Comparison of ENCODE assay signal across 16 mouse cellular contexts in the genomic region with DNA sequence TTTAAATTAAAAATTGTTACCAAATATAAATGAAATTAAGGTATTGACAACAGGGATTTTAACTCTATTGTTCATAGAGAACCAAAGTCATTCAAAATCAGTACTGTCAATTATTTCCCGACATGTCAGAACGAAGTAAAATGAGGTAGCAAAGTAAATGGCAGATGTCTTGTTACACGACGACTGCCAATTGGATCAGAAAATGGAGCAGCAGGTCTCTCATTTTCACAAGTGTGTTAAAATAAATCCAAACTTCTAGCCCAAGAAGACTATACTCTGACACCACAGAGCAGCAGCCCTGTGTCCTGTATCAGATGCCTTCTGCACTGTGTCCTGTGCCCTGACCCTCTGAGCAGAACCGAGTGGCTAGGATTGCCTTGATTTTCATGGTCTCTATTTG.
DNase-seq lines count a peak whose midpoint lies in the region; ATAC-seq and TF ChIP-seq lines count a peak whose summit lies in the region.
"Had no signal": no experiment of that assay in that cellular context is flagged by ENCODE, and none has a peak within 500 bp of the region (broad histone marks: within the 10 kb centered on the region; RNA-seq: fewer than 3 reads in every experiment).

No protein-coding gene starts in this region.

- no peak overlapping the region for H3K4me3 ChIP-seq in forebrain, embryonic 14.5 days (ENCODE audit: low read depth, low read length)
- H3K4me3 ChIP-seq in forebrain, embryonic 15.5 days: no peak overlapping the region
- no peak overlapping the region for H3K4me3 ChIP-seq in forebrain, postnatal 0 days (ENCODE audit: low read depth, low read length)
- H3K4me3 ChIP-seq in forebrain, embryonic 10.5 days: no peak overlapping the region
- H3K4me3 ChIP-seq: embryonic facial prominence, embryonic 10.5 days; embryonic facial prominence, embryonic 12.5 days had no signal

- H3K27me3 ChIP-seq in forebrain, embryonic 14.5 days (replicated peaks; ENCODE audit: control insufficient read depth, insufficient read depth, low read length): no peaks in the 10 kb centered on the region
- H3K27me3 ChIP-seq in forebrain, embryonic 15.5 days: no peaks in the 10 kb centered on the region
- H3K27me3 ChIP-seq in forebrain, postnatal 0 days (ENCODE audit: insufficient read depth, low read length): no peaks in the 10 kb centered on the region
- no peaks in the 10 kb centered on the region for H3K27me3 ChIP-seq in forebrain, embryonic 10.5 days (ENCODE audit: poor library complexity, severe bottlenecking)
- H3K27me3 ChIP-seq: embryonic facial prominence, embryonic 12.5 days had no signal

- no peak for TF ChIP-seq CTCF in forebrain, postnatal 0 days (IDR thresholded peaks at IDR 0.05; ENCODE audit: low read depth)
- TF ChIP-seq CTCF in brain, embryonic 14.5 days (IDR thresholded peaks at IDR 0.05; ENCODE audit: borderline replicate concordance, extremely low read depth, insufficient read depth, insufficient read length): no peak

- H3K27ac ChIP-seq in forebrain, embryonic 14.5 days (ENCODE audit: low read depth, low read length): no peak overlapping the region
- H3K27ac ChIP-seq in forebrain, embryonic 15.5 days (replicated peaks): no peak overlapping the region
- no peak overlapping the region for H3K27ac ChIP-seq in forebrain, postnatal 0 days (ENCODE audit: low read depth, low read length)
- no peak overlapping the region for H3K27ac ChIP-seq in forebrain, embryonic 10.5 days
- H3K27ac ChIP-seq: embryonic facial prominence, embryonic 10.5 days; embryonic facial prominence, embryonic 12.5 days had no signal

- 79% methylated on average over 5 of the region's 5 CpGs for WGBS in forebrain, embryonic 14.5 days
- WGBS in forebrain, embryonic 15.5 days: 71% methylated on average over 5 of the region's 5 CpGs
- WGBS in forebrain, postnatal 0 days: 55% methylated on average over 5 of the region's 5 CpGs
- 89% methylated on average over 5 of the region's 5 CpGs for WGBS in forebrain, embryonic 10.5 days

- no peak for TF ChIP-seq POLR2A in brain, embryonic 14.5 days (IDR thresholded peaks at IDR 0.05; ENCODE audit: borderline replicate concordance, extremely low read depth, insufficient read depth, insufficient read length, poor library complexity, severe bottlenecking)

- no peak overlapping the region for H3K4me2 ChIP-seq in forebrain, embryonic 14.5 days (ENCODE audit: low read length)
- H3K4me2 ChIP-seq in forebrain, embryonic 15.5 days (replicated peaks): no peak overlapping the region
- no peak overlapping the region for H3K4me2 ChIP-seq in forebrain, postnatal 0 days (ENCODE audit: low read depth)
- H3K4me2 ChIP-seq: embryonic facial prominence, embryonic 12.5 days had no signal

- no peak for ATAC-seq in forebrain, embryonic 14.5 days
- ATAC-seq in forebrain, embryonic 15.5 days (replicated peaks): no peak
- ATAC-seq in forebrain, postnatal 0 days: peak; percentile 59; the same call in 1 of the 2 replicates
- ATAC-seq in megakaryocyte progenitor cell, adult 5-6 weeks (replicated peaks; ENCODE audit: poor library complexity): no peak

- no peaks in the 10 kb centered on the region for H3K9me3 ChIP-seq in forebrain, embryonic 14.5 days (replicated peaks; ENCODE audit: control insufficient read depth, low read length)
- no peaks in the 10 kb centered on the region; the same call in 1 of the 2 replicates for H3K9me3 ChIP-seq in forebrain, embryonic 15.5 days
- no peaks in the 10 kb centered on the region for H3K9me3 ChIP-seq in forebrain, postnatal 0 days (ENCODE audit: low read length)
- H3K9me3 ChIP-seq in forebrain, embryonic 10.5 days: no peaks in the 10 kb centered on the region
- H3K9me3 ChIP-seq: embryonic facial prominence, embryonic 10.5 days; embryonic facial prominence, embryonic 12.5 days had no signal

- H3K4me1 ChIP-seq in forebrain, embryonic 14.5 days (ENCODE audit: control insufficient read depth, insufficient read depth, low read length): peaks cover 5% of the 10 kb centered on the region; the same call in 1 of the 2 replicates
- H3K4me1 ChIP-seq in forebrain, embryonic 15.5 days: peaks cover 4% of the 10 kb centered on the region
- no peaks in the 10 kb centered on the region for H3K4me1 ChIP-seq in forebrain, postnatal 0 days (ENCODE audit: insufficient read depth)
- H3K4me1 ChIP-seq in forebrain, embryonic 10.5 days: peaks cover 7% of the 10 kb centered on the region
- H3K4me1 ChIP-seq: embryonic facial prominence, embryonic 10.5 days; embryonic facial prominence, embryonic 12.5 days had no signal

- H3K9ac ChIP-seq in forebrain, embryonic 14.5 days (ENCODE audit: low read length): no peak overlapping the region
- no peak overlapping the region for H3K9ac ChIP-seq in forebrain, embryonic 15.5 days (replicated peaks)
- no peak overlapping the region for H3K9ac ChIP-seq in forebrain, postnatal 0 days
- H3K9ac ChIP-seq: embryonic facial prominence, embryonic 12.5 days had no signal

- peak; percentile 35 for DNase-seq in forebrain, embryonic 14.5 days (ENCODE audit: low spot score)
- peak; percentile 61 for DNase-seq in forebrain, postnatal 0 days
- DNase-seq in forebrain, embryonic 10.5 days (ENCODE audit: extremely low spot score, low spot score): no peak
- DNase-seq in brain, embryonic 14.5 days (ENCODE audit: low read depth): peak; percentile 42
- DNase-seq: adrenal gland, adult 2 months; adrenal gland, postnatal 10 days; adrenal gland, postnatal 25 days; cerebellum, adult 11-12 months; cerebellum, adult 2 months; cerebellum, adult 9-10 months; cerebellum, postnatal 10 days; cerebellum, postnatal 25 days had no signal

- no peaks in the 10 kb centered on the region for H3K36me3 ChIP-seq in forebrain, embryonic 14.5 days (ENCODE audit: control insufficient read depth, insufficient read depth, low read length)
- no peaks in the 10 kb centered on the region for H3K36me3 ChIP-seq in forebrain, embryonic 15.5 days
- no peaks in the 10 kb centered on the region for H3K36me3 ChIP-seq in forebrain, postnatal 0 days (ENCODE audit: insufficient read depth)
- H3K36me3 ChIP-seq in forebrain, embryonic 10.5 days (replicated peaks): no peaks in the 10 kb centered on the region
- H3K36me3 ChIP-seq: embryonic facial prominence, embryonic 10.5 days; embryonic facial prominence, embryonic 12.5 days had no signal
